Mouse (Mus musculus): ENCODE results near the gene Usp32. TPM values are rescaled to one million over a fixed set of nuclear protein-coding genes. Genes with fewer than 3 reads are reported as not detected.

The Usp32 gene
- 3.5 and 5.9 TPM in 2 replicates for polyA plus RNA-seq (2015; fragmentation: Nextera tagmentation; extraction: Ambion mirVana)

DNA sequence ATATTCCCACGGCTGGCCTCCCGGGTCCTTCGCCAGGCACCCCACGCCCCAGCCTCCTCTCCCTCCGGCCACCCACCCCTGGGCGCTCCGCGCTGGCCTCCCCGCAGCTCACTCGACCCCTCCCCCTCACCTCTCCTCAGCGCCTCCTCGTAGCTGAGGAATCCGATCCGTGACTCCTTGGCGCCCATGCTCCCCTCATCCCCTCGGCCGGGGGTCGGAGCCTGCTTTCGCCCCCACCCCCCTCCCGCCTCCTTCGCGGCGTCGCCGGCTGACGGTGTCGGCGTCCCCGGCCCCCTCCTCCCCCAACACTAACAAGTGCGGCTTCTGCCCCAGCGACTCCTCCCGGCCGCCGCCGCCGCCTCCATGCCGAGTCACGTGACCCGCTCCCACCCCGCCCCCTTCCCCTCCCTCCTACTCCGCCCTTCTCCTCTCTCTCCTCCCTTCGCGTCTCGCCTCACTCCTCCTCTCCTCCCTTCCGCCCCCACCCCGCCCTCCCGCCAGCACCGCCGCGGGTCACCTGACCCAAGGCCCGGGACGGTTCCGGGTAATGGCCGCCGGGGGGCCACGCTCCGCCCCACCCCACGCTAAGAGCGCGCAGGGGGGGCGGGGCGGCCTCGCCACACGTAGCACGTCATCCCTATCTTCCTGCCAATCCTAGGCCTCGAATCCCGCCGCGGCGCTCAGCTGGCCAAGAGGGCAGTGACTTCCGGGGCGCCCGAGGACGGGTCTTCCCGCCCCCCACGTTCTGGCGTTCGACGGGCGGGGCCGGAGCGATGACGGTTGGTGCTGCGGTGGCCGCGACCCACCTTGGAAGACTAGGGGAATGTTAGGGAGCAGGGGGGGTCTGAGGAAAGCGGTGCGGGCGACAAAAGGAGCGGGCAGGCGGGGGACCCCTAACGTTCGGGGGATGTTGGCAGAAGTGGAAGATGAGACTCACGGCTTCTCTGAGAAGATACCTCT lies at the start of gene Usp32:
Gene Usp32, minus strand, starts transcription at position 581 of the 960 bp plus-strand sequence.
- H3K27ac ChIP-seq (ENCODE audit: low read length) = peak within 1 kb of the TSS; percentile 76
- H3K27me3 ChIP-seq (ENCODE audit: control insufficient read depth, insufficient read depth, low read depth, low read length) = no peaks in the 10 kb centered on the region
- under 1% methylated on average over 88 of the region's 94 CpGs for WGBS
- H3K4me1 ChIP-seq (replicated peaks; ENCODE audit: control insufficient read depth, insufficient read depth, low read length) = peaks cover 7% of the 10 kb centered on the region; the same call in 1 of the 2 replicates
- H3K9ac ChIP-seq (ENCODE audit: low read length) = peak within 1 kb of the TSS; percentile 86
- H3K4me2 ChIP-seq (ENCODE audit: low read depth, low read length) = peak within 1 kb of the TSS; percentile 93
- peak within 1 kb of the TSS; percentile 91 for H3K4me3 ChIP-seq (ENCODE audit: low read length)
- peak; percentile 98 for ATAC-seq (ENCODE audit: low read depth)
- no peaks in the 10 kb centered on the region for H3K9me3 ChIP-seq (ENCODE audit: control insufficient read depth, low read length)
- H3K36me3 ChIP-seq (ENCODE audit: control insufficient read depth, insufficient read depth, low read length) = no peaks in the 10 kb centered on the region

DNA sequence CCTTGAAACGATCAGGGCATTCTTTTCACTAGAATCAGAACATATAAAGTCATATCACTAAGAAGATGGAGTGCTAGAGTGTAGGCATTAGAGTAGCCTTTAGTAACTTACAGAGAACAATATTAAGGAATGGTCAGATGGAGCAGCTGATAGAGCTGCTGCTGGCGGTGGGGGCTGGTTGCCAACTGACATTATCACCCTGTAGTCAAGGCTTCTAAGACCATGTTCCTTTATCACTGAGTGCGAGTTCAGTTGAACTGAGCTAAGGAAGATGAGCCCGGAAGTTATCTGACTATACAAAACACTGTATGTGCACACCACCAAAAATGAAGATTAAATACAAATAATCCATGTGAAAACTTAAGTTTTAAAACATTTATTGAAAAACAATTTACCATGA lies 49.1 kb upstream of the Usp32 start:
- WGBS = 94% methylated on average over 4 of the region's 4 CpGs
- Histone ChIP-seq H3K4me3 (ENCODE audit: low read length) (no peak overlapping the region), H3K27me3 (ENCODE audit: control insufficient read depth, insufficient read depth, low read depth, low read length) (no peaks in the 10 kb centered on the region), H3K9me3 (ENCODE audit: control insufficient read depth, low read length) (no peaks in the 10 kb centered on the region), H3K9ac (ENCODE audit: low read length) (no peak overlapping the region), H3K36me3 (ENCODE audit: control insufficient read depth, insufficient read depth, low read length) (peaks cover 27% of the 10 kb centered on the region), H3K27ac (ENCODE audit: low read length) (no peak overlapping the region), H3K4me1 (replicated peaks; ENCODE audit: control insufficient read depth, insufficient read depth, low read length) (no peaks in the 10 kb centered on the region), H3K4me2 (ENCODE audit: low read depth, low read length) (no peak overlapping the region)
- ATAC-seq (ENCODE audit: low read depth) = no peak

DNA sequence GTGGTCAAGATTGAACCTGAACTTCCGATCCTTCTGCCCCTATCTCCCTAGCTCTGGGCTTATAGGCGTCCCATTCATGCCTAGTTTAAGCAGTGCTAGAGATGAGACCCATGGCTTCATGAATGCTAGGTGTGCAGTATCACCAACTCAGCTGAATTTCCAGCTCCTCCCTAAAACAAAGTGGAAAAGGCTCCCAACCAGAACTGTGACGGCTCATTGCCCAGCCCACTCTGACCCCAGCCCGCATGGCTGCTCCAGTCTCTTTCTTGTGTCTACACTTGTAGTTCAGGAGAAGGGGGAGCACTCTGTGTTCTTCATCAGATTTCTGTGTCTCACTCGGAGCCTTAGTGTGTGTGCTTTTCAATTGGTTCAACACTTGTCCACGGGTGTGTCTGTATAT lies 44.9 kb upstream of the Usp32 start:
- Histone ChIP-seq H3K36me3 (ENCODE audit: control insufficient read depth, insufficient read depth, low read length) (peaks cover 10% of the 10 kb centered on the region), H3K9me3 (ENCODE audit: control insufficient read depth, low read length) (no peaks in the 10 kb centered on the region), H3K4me1 (replicated peaks; ENCODE audit: control insufficient read depth, insufficient read depth, low read length) (peaks cover 3% of the 10 kb centered on the region), H3K27me3 (ENCODE audit: control insufficient read depth, insufficient read depth, low read depth, low read length) (no peaks in the 10 kb centered on the region), H3K9ac (ENCODE audit: low read length) (no peak overlapping the region), H3K4me2 (ENCODE audit: low read depth, low read length) (no peak overlapping the region), H3K27ac (ENCODE audit: low read length) (no peak overlapping the region), H3K4me3 (ENCODE audit: low read length) (no peak overlapping the region)
- ATAC-seq (ENCODE audit: low read depth) = no peak
- 71% methylated on average over 6 of the region's 6 CpGs for WGBS

DNA sequence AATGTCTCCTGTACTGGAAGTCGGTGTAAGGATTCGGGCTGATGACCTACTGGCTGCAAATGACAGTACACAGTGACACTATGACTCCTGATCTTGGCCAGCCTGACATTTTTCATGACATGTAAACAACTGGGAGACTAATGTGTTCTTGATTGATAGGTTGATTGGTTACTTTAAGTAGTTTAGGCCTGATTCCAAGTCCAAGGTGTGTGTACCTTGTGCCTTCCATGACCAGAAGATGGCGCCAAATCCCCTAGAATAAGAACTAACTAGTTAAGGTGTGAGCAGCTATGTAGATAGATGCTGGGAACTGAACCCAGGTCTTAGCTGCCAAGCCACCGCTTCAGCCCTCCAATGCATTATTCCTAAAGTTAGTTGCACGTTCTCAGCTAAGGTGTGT lies 44.1 kb upstream of the Usp32 start:
- H3K4me1 ChIP-seq (replicated peaks; ENCODE audit: control insufficient read depth, insufficient read depth, low read length) = peaks cover 3% of the 10 kb centered on the region

DNA sequence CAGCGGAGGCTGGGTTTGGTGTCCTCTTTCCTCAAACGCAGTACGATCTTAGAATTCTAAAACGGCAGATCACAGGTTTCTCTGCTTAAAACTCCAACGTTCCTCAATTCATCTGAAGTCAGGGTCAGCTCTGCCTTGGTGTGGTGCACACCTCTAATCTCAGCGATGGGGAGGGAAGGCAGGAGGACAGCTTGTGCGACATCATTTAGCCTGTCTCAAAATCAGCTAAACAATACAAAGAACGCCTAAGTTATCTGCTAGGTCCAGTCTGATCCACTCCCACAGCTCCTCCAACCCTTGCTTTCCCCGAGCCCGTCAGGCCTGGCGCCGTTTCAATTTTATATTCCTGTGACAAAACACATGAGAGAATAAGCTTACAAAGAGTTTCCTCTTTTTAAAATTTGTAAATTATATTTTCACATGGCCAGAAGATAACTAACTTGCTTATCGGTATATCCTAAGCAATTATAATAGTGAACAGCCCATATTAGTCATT lies 43.4 kb upstream of the Usp32 start:
- H3K9ac ChIP-seq (ENCODE audit: low read length) = peak overlapping the region; percentile 65
- peak overlapping the region; percentile 81 for H3K4me2 ChIP-seq (ENCODE audit: low read depth, low read length)
- H3K9me3 ChIP-seq (ENCODE audit: control insufficient read depth, low read length) = no peaks in the 10 kb centered on the region
- no peaks in the 10 kb centered on the region for H3K27me3 ChIP-seq (ENCODE audit: control insufficient read depth, insufficient read depth, low read depth, low read length)
- peak overlapping the region; percentile 52 for H3K4me3 ChIP-seq (ENCODE audit: low read length)
- no peak overlapping the region for H3K27ac ChIP-seq (ENCODE audit: low read length)
- H3K4me1 ChIP-seq (replicated peaks; ENCODE audit: control insufficient read depth, insufficient read depth, low read length) = peaks cover 3% of the 10 kb centered on the region
- H3K36me3 ChIP-seq (ENCODE audit: control insufficient read depth, insufficient read depth, low read length) = no peaks in the 10 kb centered on the region
- ATAC-seq (ENCODE audit: low read depth) = peak; percentile 37; the same call in 1 of the 2 replicates
- WGBS = 13% methylated on average over 13 of the region's 13 CpGs

More for the DNA sequence above, 44.1 kb upstream of the Usp32 start:
- Histone ChIP-seq H3K9ac (ENCODE audit: low read length) (no peak overlapping the region), H3K9me3 (ENCODE audit: control insufficient read depth, low read length) (no peaks in the 10 kb centered on the region), H3K4me3 (ENCODE audit: low read length) (no peak overlapping the region), H3K27me3 (ENCODE audit: control insufficient read depth, insufficient read depth, low read depth, low read length) (no peaks in the 10 kb centered on the region), H3K4me2 (ENCODE audit: low read depth, low read length) (no peak overlapping the region), H3K36me3 (ENCODE audit: control insufficient read depth, insufficient read depth, low read length) (peaks cover 5% of the 10 kb centered on the region; the same call in 1 of the 2 replicates), H3K27ac (ENCODE audit: low read length) (no peak overlapping the region)
- 67% methylated on average over 5 of the region's 5 CpGs for WGBS
- no peak for ATAC-seq (ENCODE audit: low read depth)

DNA sequence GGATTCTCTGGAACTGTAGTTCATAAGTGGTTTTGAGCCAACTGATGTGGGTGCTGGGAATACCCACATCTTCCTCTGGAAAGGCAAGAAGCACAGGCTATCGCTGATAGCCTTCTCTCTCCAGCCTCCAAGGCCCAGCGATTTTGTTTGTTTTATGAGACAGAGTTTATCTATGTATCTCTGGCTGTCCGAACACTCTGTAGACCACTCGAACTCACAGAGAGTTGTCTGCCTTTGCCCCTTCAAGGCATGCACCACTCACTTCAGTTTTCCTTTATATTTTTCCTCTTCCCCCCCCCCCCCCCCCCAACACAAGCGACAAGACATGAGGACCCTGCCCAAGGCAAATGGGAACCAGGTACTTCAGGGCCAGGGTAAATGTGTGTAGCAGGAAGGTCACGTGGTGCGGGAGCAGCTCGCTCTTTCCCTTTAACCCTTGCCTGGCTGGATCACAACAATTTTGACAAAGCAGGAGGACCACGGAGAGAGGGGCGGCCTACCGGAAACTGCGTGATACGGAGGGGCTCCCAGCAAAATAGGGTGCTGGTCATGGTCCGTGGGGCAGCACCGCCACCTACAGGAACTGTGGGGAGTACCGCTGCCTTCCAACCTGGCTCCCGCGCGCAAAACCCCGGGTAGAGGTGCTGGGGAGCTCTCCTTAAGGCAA lies 42.8 kb upstream of the Usp32 start:
- under 1% methylated on average over 19 of the region's 20 CpGs for WGBS
- ATAC-seq (ENCODE audit: low read depth) = peak; percentile 90
- peak overlapping the region; percentile 81 for H3K4me2 ChIP-seq (ENCODE audit: low read depth, low read length)

DNA sequence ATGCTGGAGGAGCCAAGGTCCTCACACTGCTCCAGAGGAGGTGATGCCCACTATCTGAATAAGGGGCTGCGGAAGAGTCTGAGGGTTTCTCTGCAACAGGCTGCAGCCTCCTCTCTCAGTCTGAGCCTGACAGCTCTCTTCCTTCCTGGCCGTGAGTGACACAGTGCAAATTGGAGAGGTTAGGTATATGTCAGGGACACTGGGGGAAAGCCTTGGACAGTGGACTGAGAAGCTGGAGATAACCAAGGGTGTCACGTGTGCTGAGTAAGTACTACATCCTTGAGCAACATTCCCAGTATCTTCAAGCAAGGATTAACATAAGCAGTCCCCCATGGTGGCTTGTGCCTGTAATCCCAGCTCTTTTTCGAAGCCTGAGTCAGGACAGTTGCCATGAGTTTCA lies 38.5 kb upstream of the Usp32 start:
- Histone ChIP-seq H3K4me1 (replicated peaks; ENCODE audit: control insufficient read depth, insufficient read depth, low read length) (peaks cover 3% of the 10 kb centered on the region), H3K9ac (ENCODE audit: low read length) (no peak overlapping the region), H3K27ac (ENCODE audit: low read length) (no peak overlapping the region), H3K4me2 (ENCODE audit: low read depth, low read length) (no peak overlapping the region), H3K27me3 (ENCODE audit: control insufficient read depth, insufficient read depth, low read depth, low read length) (no peaks in the 10 kb centered on the region), H3K4me3 (ENCODE audit: low read length) (no peak overlapping the region), H3K9me3 (ENCODE audit: control insufficient read depth, low read length) (no peaks in the 10 kb centered on the region), H3K36me3 (ENCODE audit: control insufficient read depth, insufficient read depth, low read length) (no peaks in the 10 kb centered on the region)
- no peak for ATAC-seq (ENCODE audit: low read depth)
- WGBS = 80% methylated on average over 4 of the region's 4 CpGs

More for the DNA sequence above, 42.8 kb upstream of the Usp32 start:
- Histone ChIP-seq H3K36me3 (ENCODE audit: control insufficient read depth, insufficient read depth, low read length) (no peaks in the 10 kb centered on the region), H3K27ac (ENCODE audit: low read length) (no peak overlapping the region), H3K9me3 (ENCODE audit: control insufficient read depth, low read length) (no peaks in the 10 kb centered on the region), H3K4me3 (ENCODE audit: low read length) (peak overlapping the region; percentile 52), H3K9ac (ENCODE audit: low read length) (peak overlapping the region; percentile 65), H3K4me1 (replicated peaks; ENCODE audit: control insufficient read depth, insufficient read depth, low read length) (peaks cover 3% of the 10 kb centered on the region), H3K27me3 (ENCODE audit: control insufficient read depth, insufficient read depth, low read depth, low read length) (no peaks in the 10 kb centered on the region)

DNA sequence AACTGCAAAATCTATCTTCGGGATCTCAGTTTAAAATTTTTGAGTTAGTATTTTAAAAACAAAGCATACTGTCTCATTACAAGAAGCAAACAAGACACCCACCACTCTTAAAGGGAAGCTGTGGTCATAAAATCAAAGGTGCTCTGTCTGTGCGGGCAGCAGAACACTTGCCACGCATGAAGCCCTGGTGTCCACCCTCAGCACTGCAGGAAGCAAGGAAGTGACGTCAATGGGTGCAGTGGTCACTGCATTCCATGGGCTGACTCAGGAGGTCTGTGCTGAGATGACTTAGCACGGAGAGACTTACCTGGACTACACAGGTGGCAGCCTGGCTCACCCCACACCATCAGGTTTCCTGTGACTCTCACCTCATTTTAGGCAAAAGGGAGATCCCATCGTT lies 37.8 kb upstream of the Usp32 start:
- Histone ChIP-seq H3K9ac (ENCODE audit: low read length) (no peak overlapping the region), H3K4me2 (ENCODE audit: low read depth, low read length) (no peak overlapping the region), H3K27me3 (ENCODE audit: control insufficient read depth, insufficient read depth, low read depth, low read length) (no peaks in the 10 kb centered on the region), H3K9me3 (ENCODE audit: control insufficient read depth, low read length) (no peaks in the 10 kb centered on the region), H3K4me3 (ENCODE audit: low read length) (no peak overlapping the region), H3K4me1 (replicated peaks; ENCODE audit: control insufficient read depth, insufficient read depth, low read length) (no peaks in the 10 kb centered on the region; the same call in 1 of the 2 replicates), H3K36me3 (ENCODE audit: control insufficient read depth, insufficient read depth, low read length) (no peaks in the 10 kb centered on the region), H3K27ac (ENCODE audit: low read length) (no peak overlapping the region)
- 73% methylated on average over 6 of the region's 6 CpGs for WGBS
- no peak for ATAC-seq (ENCODE audit: low read depth)

DNA sequence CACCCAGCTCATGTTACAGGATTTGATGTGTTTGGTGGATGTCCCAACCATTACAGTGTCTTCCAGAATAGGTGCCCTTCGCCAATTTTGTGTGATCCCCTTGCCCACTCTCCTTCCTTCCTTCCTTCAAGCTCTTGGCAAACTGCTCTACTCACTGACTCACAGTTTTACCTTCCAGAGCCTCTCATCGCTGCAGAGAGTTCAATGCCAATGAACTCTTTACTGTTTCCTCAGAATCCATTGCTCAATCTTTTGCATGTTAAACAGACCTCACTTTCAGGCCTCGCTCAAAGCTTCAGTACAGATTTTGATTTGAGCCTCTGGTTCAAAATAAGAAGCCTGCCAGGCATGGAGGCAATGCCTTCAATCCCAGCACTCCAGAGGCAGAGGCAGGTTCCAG lies 36.0 kb upstream of the Usp32 start:
- H3K4me2 ChIP-seq (ENCODE audit: low read depth, low read length) = no peak overlapping the region
- H3K4me1 ChIP-seq (replicated peaks; ENCODE audit: control insufficient read depth, insufficient read depth, low read length) = peaks cover under 1% of the 10 kb centered on the region; the same call in 1 of the 2 replicates
- WGBS = 72% methylated on average over 3 of the region's 3 CpGs
- ATAC-seq (ENCODE audit: low read depth) = no peak
- no peak overlapping the region for H3K4me3 ChIP-seq (ENCODE audit: low read length)
- no peaks in the 10 kb centered on the region for H3K9me3 ChIP-seq (ENCODE audit: control insufficient read depth, low read length)
- H3K27me3 ChIP-seq (ENCODE audit: control insufficient read depth, insufficient read depth, low read depth, low read length) = no peaks in the 10 kb centered on the region
- no peaks in the 10 kb centered on the region for H3K36me3 ChIP-seq (ENCODE audit: control insufficient read depth, insufficient read depth, low read length)
- H3K9ac ChIP-seq (ENCODE audit: low read length) = no peak overlapping the region
- no peak overlapping the region for H3K27ac ChIP-seq (ENCODE audit: low read length)

Data from lung, embryonic 16.5 days (tissue).